Comparison of ENCODE assay signal across 8 mouse cellular contexts in genomic region chr9:44113105-44113789, GRCm38 (mm10). TPM values are rescaled to one million over a fixed set of nuclear protein-coding genes. Genes with fewer than 3 reads are reported as not detected.
DNase-seq lines count a peak whose midpoint lies in the region; ATAC-seq lines count a peak whose summit lies in the region.

Gene Gm49380 (minus strand): TSS chr9:44113500.
Gene Rnf26 (minus strand): TSS chr9:44113517.

- peaks cover 11% of the 10 kb centered on the region for H3K36me3 ChIP-seq in heart, embryonic 10.5 days
- peaks cover 17% of the 10 kb centered on the region for H3K36me3 ChIP-seq in kidney, embryonic 15.5 days

- peak; percentile 95 for ATAC-seq in erythroblast, adult 5-6 weeks (replicated peaks; ENCODE audit: low FRiP score, poor library complexity, severe bottlenecking)
- peak; percentile 93 for ATAC-seq in kidney, embryonic 15.5 days (replicated peaks; ENCODE audit: low FRiP score)
- ATAC-seq in monocyte, adult 5-6 weeks (replicated peaks; ENCODE audit: insufficient number of reproducible peaks, low FRiP score, low TSS enrichment, poor library complexity, severe bottlenecking): peak; percentile 94

- H3K9ac ChIP-seq in kidney, embryonic 15.5 days: peak within 1 kb of the TSS; percentile 85

- peak within 1 kb of the TSS; percentile 65 for H3K4me2 ChIP-seq in kidney, embryonic 15.5 days

- no peaks in the 10 kb centered on the region for H3K9me3 ChIP-seq in heart, embryonic 10.5 days
- no peaks in the 10 kb centered on the region for H3K9me3 ChIP-seq in kidney, embryonic 15.5 days (replicated peaks)

- H3K4me1 ChIP-seq in heart, embryonic 10.5 days: peaks cover 36% of the 10 kb centered on the region
- peaks cover 44% of the 10 kb centered on the region for H3K4me1 ChIP-seq in kidney, embryonic 15.5 days

- H3K4me3 ChIP-seq in heart, embryonic 10.5 days: peak within 1 kb of the TSS; percentile 87
- H3K4me3 ChIP-seq in kidney, embryonic 15.5 days (replicated peaks): peak within 1 kb of the TSS; percentile 76

- peak within 1 kb of the TSS; percentile 94 for H3K27ac ChIP-seq in heart, embryonic 10.5 days
- H3K27ac ChIP-seq in kidney, embryonic 15.5 days: peak within 1 kb of the TSS; percentile 81

- H3K27me3 ChIP-seq in heart, embryonic 10.5 days (ENCODE audit: insufficient read depth, poor library complexity, severe bottlenecking): no peaks in the 10 kb centered on the region
- H3K27me3 ChIP-seq in kidney, embryonic 15.5 days: no peaks in the 10 kb centered on the region

- under 1% methylated on average over 51 of the region's 51 CpGs for WGBS in heart, embryonic 10.5 days
- 1% methylated on average over 51 of the region's 51 CpGs for WGBS in kidney, embryonic 15.5 days

- DNase-seq in B cell, adult 2 months: peak; percentile 92 to 94
- DNase-seq in brain, adult 2 months (ENCODE audit: low read depth, low spot score): peak; percentile 99
- DNase-seq in heart, embryonic 10.5 days (ENCODE audit: low spot score): peak; percentile 99
- DNase-seq in liver: peak; percentile 95
- DNase-seq in spleen, postnatal 4 days (ENCODE audit: low spot score in 2 of 2): peak; percentile 95 to 97

RNA-seq across cellular contexts. Expression of gene Gm49380, which starts in this region (rescaled TPM):
- total RNA-seq in erythroblast, adult 5-6 weeks (2015; ENCODE audit: low replicate concordance): not detected in 2 replicates
- not detected in 2 replicates for total RNA-seq in erythroblast, adult 5-6 weeks (2017; ENCODE audit: low replicate concordance)
- 0.07 and 0.18 TPM in 2 replicates for polyA plus RNA-seq in heart, embryonic 10.5 days (2016; fragmentation: Nextera tagmentation; extraction: Ambion mirVana)
- 0.17 and 0.21 TPM in 2 replicates for polyA plus RNA-seq in kidney, embryonic 15.5 days (2015; fragmentation: Nextera tagmentation; extraction: Ambion mirVana)
- not detected in 3 replicates for total RNA-seq in monocyte, adult 5-6 weeks (2017)

RNA-seq across cellular contexts. Expression of gene Rnf26, which starts in this region (rescaled TPM):
- 11.1 and 23.6 TPM in 2 replicates for total RNA-seq in erythroblast, adult 5-6 weeks (2015; ENCODE audit: low replicate concordance)
- total RNA-seq in erythroblast, adult 5-6 weeks (2017; ENCODE audit: low replicate concordance): 13.5 and 15.6 TPM in 2 replicates
- polyA plus RNA-seq in heart, embryonic 10.5 days (2016; fragmentation: Nextera tagmentation; extraction: Ambion mirVana): 53.6 and 55.8 TPM in 2 replicates
- polyA plus RNA-seq in kidney, embryonic 15.5 days (2015; fragmentation: Nextera tagmentation; extraction: Ambion mirVana): 70.9 and 78.3 TPM in 2 replicates
- total RNA-seq in monocyte, adult 5-6 weeks (2017): 3.8 to 7.1 TPM (median 5.7 TPM) in 3 replicates

Comparison
In these comparisons a context has a peak if more than half of its experiments do, and no peak if none do; other contexts are left out.
1. Peak in every context shown above with its lines: DNase-seq, ATAC-seq, H3K4me3 ChIP-seq and H3K27ac ChIP-seq.